Mouse (Mus musculus): ENCODE data around the gene Slc7a14. TPM values are rescaled to one million over a fixed set of nuclear protein-coding genes. Genes with fewer than 3 reads are reported as not detected.

The Slc7a14 gene
- polyA plus RNA-seq, 1 experiment from 2014 or later = 0.13 TPM

DNA sequence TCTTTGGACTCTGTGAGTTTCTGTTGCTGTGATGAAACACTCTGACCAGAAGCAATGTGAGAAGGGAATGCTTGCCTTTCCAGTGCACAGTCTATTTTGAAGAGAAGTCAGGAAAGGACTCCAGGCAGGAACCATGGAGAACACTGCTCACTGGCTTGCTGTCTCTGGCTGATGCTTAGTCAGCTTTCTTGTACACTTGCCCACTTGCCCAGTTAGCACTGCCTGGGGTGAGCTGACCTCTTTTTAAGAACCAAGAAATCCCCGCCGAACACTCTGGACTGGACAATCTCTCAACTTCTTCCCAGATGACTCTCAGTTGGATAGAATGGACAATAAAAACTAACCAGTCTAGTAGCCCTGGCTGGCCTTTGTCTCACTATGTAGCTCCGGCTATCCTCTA is 70.5 kb downstream of the Slc7a14 start:
- no peak overlapping the region for H3K4me3 ChIP-seq (ENCODE audit: low read depth, low read length)
- WGBS = 87% methylated on average over 3 of the region's 3 CpGs
- H3K27me3 ChIP-seq (ENCODE audit: insufficient read depth, low read length) = no peaks in the 10 kb centered on the region
- H3K4me1 ChIP-seq (ENCODE audit: insufficient read depth) = peaks cover 6% of the 10 kb centered on the region; the same call in 1 of the 2 replicates
- TF ChIP-seq CTCF (IDR thresholded peaks at IDR 0.05; ENCODE audit: low read depth) = no peak
- H3K9ac ChIP-seq = no peak overlapping the region
- no peaks in the 10 kb centered on the region for H3K9me3 ChIP-seq (ENCODE audit: low read depth, low read length)
- no peak overlapping the region for H3K4me2 ChIP-seq
- no peaks in the 10 kb centered on the region for H3K36me3 ChIP-seq (ENCODE audit: insufficient read depth)
- ATAC-seq (ENCODE audit: insufficient read depth) (no peak), DNase-seq (no peak)
- H3K27ac ChIP-seq (ENCODE audit: low read depth) = no peak overlapping the region

DNA sequence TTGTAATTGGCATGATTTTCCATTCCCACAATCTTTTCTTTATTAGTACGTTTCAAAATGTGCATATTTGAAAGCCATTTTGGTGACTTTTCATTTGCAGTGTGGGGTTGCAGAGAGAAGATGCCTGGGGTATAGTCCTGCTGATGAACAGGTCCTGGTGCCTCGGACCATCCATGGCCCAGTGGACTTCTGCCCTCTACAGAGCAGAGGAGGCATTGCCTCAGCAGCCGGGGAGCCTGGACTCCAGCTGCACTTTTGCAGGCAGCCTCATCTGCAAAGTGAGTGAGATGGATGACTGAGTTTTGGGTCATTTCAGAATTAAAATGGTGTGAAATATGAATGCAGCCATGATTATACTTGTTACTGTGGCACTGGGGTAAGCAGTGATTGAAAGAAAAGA is 72.2 kb downstream of the Slc7a14 start:
- H3K4me2 ChIP-seq = no peak overlapping the region
- peak; percentile 72 for TF ChIP-seq CTCF (IDR thresholded peaks at IDR 0.05; ENCODE audit: low read depth)
- H3K27ac ChIP-seq (ENCODE audit: low read depth) = no peak overlapping the region
- WGBS = 29% methylated on average over 3 of the region's 3 CpGs
- ATAC-seq (ENCODE audit: insufficient read depth) (no peak), DNase-seq (peak; percentile 64)
- H3K4me3 ChIP-seq (ENCODE audit: low read depth, low read length) = no peak overlapping the region
- H3K9ac ChIP-seq = no peak overlapping the region
- no peaks in the 10 kb centered on the region for H3K36me3 ChIP-seq (ENCODE audit: insufficient read depth)
- H3K4me1 ChIP-seq (ENCODE audit: insufficient read depth) = peaks cover 6% of the 10 kb centered on the region; the same call in 1 of the 2 replicates
- no peaks in the 10 kb centered on the region for H3K27me3 ChIP-seq (ENCODE audit: insufficient read depth, low read length)
- no peaks in the 10 kb centered on the region for H3K9me3 ChIP-seq (ENCODE audit: low read depth, low read length)

DNA sequence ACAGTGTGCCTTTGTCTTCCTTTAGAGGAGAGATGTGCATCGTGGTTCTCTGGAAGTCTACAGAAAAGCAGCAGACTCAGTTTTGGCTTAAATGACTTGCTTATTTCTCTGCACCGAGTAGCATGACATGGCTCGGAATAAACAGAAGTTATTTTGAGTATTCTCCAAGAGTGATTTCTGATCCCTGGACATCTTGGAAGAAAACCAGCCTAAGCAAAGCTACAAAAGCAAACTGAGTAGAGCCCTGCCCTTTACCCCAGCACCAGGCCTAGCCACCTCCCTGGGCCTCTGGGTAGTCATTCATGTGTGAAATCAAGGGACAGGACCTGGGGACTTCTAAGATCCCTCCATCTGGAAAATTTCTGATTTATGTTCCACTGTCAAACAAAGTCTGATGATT is 74.0 kb downstream of the Slc7a14 start:
- Histone ChIP-seq H3K9me3 (ENCODE audit: low read depth, low read length) (no peaks in the 10 kb centered on the region), H3K27me3 (ENCODE audit: insufficient read depth, low read length) (no peaks in the 10 kb centered on the region), H3K4me2 (no peak overlapping the region), H3K36me3 (ENCODE audit: insufficient read depth) (no peaks in the 10 kb centered on the region), H3K4me3 (ENCODE audit: low read depth, low read length) (no peak overlapping the region), H3K27ac (ENCODE audit: low read depth) (peak overlapping the region; percentile 54; the same call in 1 of the 2 replicates), H3K4me1 (ENCODE audit: insufficient read depth) (peaks cover 6% of the 10 kb centered on the region; the same call in 1 of the 2 replicates), H3K9ac (no peak overlapping the region)
- TF ChIP-seq CTCF (IDR thresholded peaks at IDR 0.05; ENCODE audit: low read depth) = no peak
- 38% methylated on average over 3 of the region's 3 CpGs for WGBS
- no peak for ATAC-seq (ENCODE audit: insufficient read depth)
- peak; percentile 57 for DNase-seq

GRCm38 (mm10) chr3:31234356-31234755 is 75.8 kb downstream of the Slc7a14 start:
- H3K4me3 ChIP-seq (ENCODE audit: low read depth, low read length) = no peak overlapping the region
- H3K9me3 ChIP-seq (ENCODE audit: low read depth, low read length) = no peaks in the 10 kb centered on the region
- no peak overlapping the region for H3K4me2 ChIP-seq
- TF ChIP-seq CTCF (IDR thresholded peaks at IDR 0.05; ENCODE audit: low read depth) = no peak
- H3K36me3 ChIP-seq (ENCODE audit: insufficient read depth) = no peaks in the 10 kb centered on the region
- no peaks in the 10 kb centered on the region for H3K27me3 ChIP-seq (ENCODE audit: insufficient read depth, low read length)
- peaks cover 6% of the 10 kb centered on the region; the same call in 1 of the 2 replicates for H3K4me1 ChIP-seq (ENCODE audit: insufficient read depth)
- ATAC-seq (ENCODE audit: insufficient read depth) (peak; percentile 16; the same call in 1 of the 2 replicates), DNase-seq (peak; percentile 17)
- H3K9ac ChIP-seq = no peak overlapping the region
- WGBS = 29% methylated on average over 7 of the region's 7 CpGs
- H3K27ac ChIP-seq (ENCODE audit: low read depth) = peak overlapping the region; percentile 50; the same call in 1 of the 2 replicates

- no peak overlapping the region for H3K9ac ChIP-seq
- no peak overlapping the region for H3K4me3 ChIP-seq (ENCODE audit: low read depth, low read length)
- H3K36me3 ChIP-seq (ENCODE audit: insufficient read depth) = no peaks in the 10 kb centered on the region
- DNase-seq = peak; percentile 41
- H3K27me3 ChIP-seq (ENCODE audit: insufficient read depth, low read length) = no peaks in the 10 kb centered on the region
- no peak for TF ChIP-seq CTCF (IDR thresholded peaks at IDR 0.05; ENCODE audit: low read depth)
- WGBS = 38% methylated on average over 2 of the region's 2 CpGs
- H3K4me1 ChIP-seq (ENCODE audit: insufficient read depth) = peaks cover 6% of the 10 kb centered on the region; the same call in 1 of the 2 replicates
- ATAC-seq (ENCODE audit: insufficient read depth) = peak; percentile 61; the same call in 1 of the 2 replicates
- H3K27ac ChIP-seq (ENCODE audit: low read depth) = peak overlapping the region; percentile 50; the same call in 1 of the 2 replicates
- no peaks in the 10 kb centered on the region for H3K9me3 ChIP-seq (ENCODE audit: low read depth, low read length)
- no peak overlapping the region for H3K4me2 ChIP-seq
These were observed 76.3 kb downstream of the Slc7a14 start for GRCm38 (mm10) chr3:31233746-31234312.

GRCm38 (mm10) chr3:31229281-31229680 is 80.9 kb downstream of the Slc7a14 start:
- Histone ChIP-seq H3K4me3 (ENCODE audit: low read depth, low read length) (no peak overlapping the region), H3K9me3 (ENCODE audit: low read depth, low read length) (no peaks in the 10 kb centered on the region), H3K9ac (no peak overlapping the region), H3K27ac (ENCODE audit: low read depth) (no peak overlapping the region), H3K36me3 (ENCODE audit: insufficient read depth) (no peaks in the 10 kb centered on the region), H3K27me3 (ENCODE audit: insufficient read depth, low read length) (no peaks in the 10 kb centered on the region), H3K4me2 (no peak overlapping the region), H3K4me1 (ENCODE audit: insufficient read depth) (no peaks in the 10 kb centered on the region; the same call in 1 of the 2 replicates)
- no peak for TF ChIP-seq CTCF (IDR thresholded peaks at IDR 0.05; ENCODE audit: low read depth)
- ATAC-seq (ENCODE audit: insufficient read depth) (no peak), DNase-seq (no peak)
- WGBS = 70% methylated on average over 5 of the region's 5 CpGs

- Histone ChIP-seq H3K27ac (ENCODE audit: low read depth) (no peak overlapping the region), H3K36me3 (ENCODE audit: insufficient read depth) (no peaks in the 10 kb centered on the region), H3K4me3 (ENCODE audit: low read depth, low read length) (no peak overlapping the region), H3K9ac (no peak overlapping the region), H3K9me3 (ENCODE audit: low read depth, low read length) (no peaks in the 10 kb centered on the region), H3K4me2 (no peak overlapping the region), H3K27me3 (ENCODE audit: insufficient read depth, low read length) (no peaks in the 10 kb centered on the region), H3K4me1 (ENCODE audit: insufficient read depth) (no peaks in the 10 kb centered on the region; the same call in 1 of the 2 replicates)
- TF ChIP-seq CTCF (IDR thresholded peaks at IDR 0.05; ENCODE audit: low read depth) = no peak
- WGBS = 83% methylated on average over 2 of the region's 2 CpGs
- ATAC-seq (ENCODE audit: insufficient read depth) (no peak), DNase-seq (no peak)
These were observed 81.7 kb downstream of the Slc7a14 start for GRCm38 (mm10) chr3:31228487-31228886.

Measured in lung, embryonic 14.5 days (tissue).